Mouse (Mus musculus): ENCODE data around the gene Lin7a. TPM values are rescaled to one million over a fixed set of nuclear protein-coding genes. Genes with fewer than 3 reads are reported as not detected.

Lin7a gene
- polyA plus RNA-seq (2015; fragmentation: Nextera tagmentation; extraction: Ambion mirVana), result 3.0 and 3.9 TPM in 2 replicates

GRCm38 (mm10) chr10:107271321-107272130 is at the start of gene Lin7a:
TSS of gene Lin7a (plus strand) at chr10:107271686.
- no peaks in the 10 kb centered on the region for H3K9me3 ChIP-seq (ENCODE audit: control insufficient read depth, low read length)
- peak within 1 kb of the TSS; percentile 70 for H3K9ac ChIP-seq (ENCODE audit: low read depth, low read length)
- H3K4me3 ChIP-seq (ENCODE audit: low read length), result peak within 1 kb of the TSS; percentile 64
- H3K27ac ChIP-seq (ENCODE audit: low read length), result no peak within 1 kb of the TSS
- H3K36me3 ChIP-seq (ENCODE audit: control insufficient read depth, insufficient read depth, low read length), result no peaks in the 10 kb centered on the region
- peak within 1 kb of the TSS; percentile 88 for H3K4me2 ChIP-seq (ENCODE audit: low read depth, low read length)
- 3% methylated on average over 37 of the region's 38 CpGs for WGBS
- peaks cover 4% of the 10 kb centered on the region; the same call in 1 of the 2 replicates for H3K4me1 ChIP-seq (ENCODE audit: control insufficient read depth, insufficient read depth, low read length)
- peak; percentile 72 for ATAC-seq
- peaks cover 2% of the 10 kb centered on the region; the same call in 1 of the 2 replicates for H3K27me3 ChIP-seq (replicated peaks; ENCODE audit: control insufficient read depth, insufficient read depth, low read length)

GRCm38 (mm10) chr10:107221726-107222125 is 49.8 kb upstream of the Lin7a start:
- no peak overlapping the region for H3K4me3 ChIP-seq (ENCODE audit: low read length)
- H3K9ac ChIP-seq (ENCODE audit: low read depth, low read length), result no peak overlapping the region
- no peak overlapping the region for H3K4me2 ChIP-seq (ENCODE audit: low read depth, low read length)
- ATAC-seq, result no peak
- no peaks in the 10 kb centered on the region for H3K9me3 ChIP-seq (ENCODE audit: control insufficient read depth, low read length)
- no peaks in the 10 kb centered on the region for H3K4me1 ChIP-seq (ENCODE audit: control insufficient read depth, insufficient read depth, low read length)
- H3K36me3 ChIP-seq (ENCODE audit: control insufficient read depth, insufficient read depth, low read length), result no peaks in the 10 kb centered on the region
- 92% methylated on average over 2 of the region's 2 CpGs for WGBS
- H3K27me3 ChIP-seq (replicated peaks; ENCODE audit: control insufficient read depth, insufficient read depth, low read length), result no peaks in the 10 kb centered on the region
- H3K27ac ChIP-seq (ENCODE audit: low read length), result no peak overlapping the region

GRCm38 (mm10) chr10:107222406-107223185 is 48.9 kb upstream of the Lin7a start:
- 76% methylated on average over 8 of the region's 8 CpGs for WGBS
- no peak overlapping the region for H3K4me2 ChIP-seq (ENCODE audit: low read depth, low read length)
- H3K4me3 ChIP-seq (ENCODE audit: low read length), result no peak overlapping the region
- no peaks in the 10 kb centered on the region for H3K9me3 ChIP-seq (ENCODE audit: control insufficient read depth, low read length)
- no peaks in the 10 kb centered on the region for H3K36me3 ChIP-seq (ENCODE audit: control insufficient read depth, insufficient read depth, low read length)
- ATAC-seq, result no peak
- H3K27me3 ChIP-seq (replicated peaks; ENCODE audit: control insufficient read depth, insufficient read depth, low read length), result no peaks in the 10 kb centered on the region
- H3K4me1 ChIP-seq (ENCODE audit: control insufficient read depth, insufficient read depth, low read length), result no peaks in the 10 kb centered on the region
- H3K27ac ChIP-seq (ENCODE audit: low read length), result no peak overlapping the region
- H3K9ac ChIP-seq (ENCODE audit: low read depth, low read length), result no peak overlapping the region

- Histone ChIP-seq H3K4me2 (ENCODE audit: low read depth, low read length) (no peak overlapping the region), H3K4me3 (ENCODE audit: low read length) (no peak overlapping the region), H3K27ac (ENCODE audit: low read length) (no peak overlapping the region), H3K27me3 (replicated peaks; ENCODE audit: control insufficient read depth, insufficient read depth, low read length) (no peaks in the 10 kb centered on the region), H3K9ac (ENCODE audit: low read depth, low read length) (no peak overlapping the region), H3K4me1 (ENCODE audit: control insufficient read depth, insufficient read depth, low read length) (no peaks in the 10 kb centered on the region), H3K36me3 (ENCODE audit: control insufficient read depth, insufficient read depth, low read length) (no peaks in the 10 kb centered on the region), H3K9me3 (ENCODE audit: control insufficient read depth, low read length) (no peaks in the 10 kb centered on the region)
- 87% methylated on average over 3 of the region's 3 CpGs for WGBS
- no peak for ATAC-seq
Observed at GRCm38 (mm10) chr10:107223186-107223440, 48.4 kb upstream of the Lin7a start.

GRCm38 (mm10) chr10:107223821-107224220 is 47.7 kb upstream of the Lin7a start:
- no peaks in the 10 kb centered on the region for H3K4me1 ChIP-seq (ENCODE audit: control insufficient read depth, insufficient read depth, low read length)
- no peak for ATAC-seq

GRCm38 (mm10) chr10:107224596-107225330 is 46.7 kb upstream of the Lin7a start:
- Histone ChIP-seq H3K27ac (ENCODE audit: low read length) (no peak overlapping the region), H3K4me1 (ENCODE audit: control insufficient read depth, insufficient read depth, low read length) (no peaks in the 10 kb centered on the region), H3K4me3 (ENCODE audit: low read length) (no peak overlapping the region), H3K9me3 (ENCODE audit: control insufficient read depth, low read length) (no peaks in the 10 kb centered on the region), H3K36me3 (ENCODE audit: control insufficient read depth, insufficient read depth, low read length) (no peaks in the 10 kb centered on the region), H3K27me3 (replicated peaks; ENCODE audit: control insufficient read depth, insufficient read depth, low read length) (no peaks in the 10 kb centered on the region), H3K9ac (ENCODE audit: low read depth, low read length) (no peak overlapping the region), H3K4me2 (ENCODE audit: low read depth, low read length) (no peak overlapping the region)
- no peak for ATAC-seq
- 91% methylated on average over 6 of the region's 6 CpGs for WGBS

More at GRCm38 (mm10) chr10:107223821-107224220, 47.7 kb upstream of the Lin7a start:
- 86% methylated on average over 3 of the region's 3 CpGs for WGBS
- no peaks in the 10 kb centered on the region for H3K36me3 ChIP-seq (ENCODE audit: control insufficient read depth, insufficient read depth, low read length)
- no peaks in the 10 kb centered on the region for H3K9me3 ChIP-seq (ENCODE audit: control insufficient read depth, low read length)
- no peak overlapping the region for H3K27ac ChIP-seq (ENCODE audit: low read length)
- no peaks in the 10 kb centered on the region for H3K27me3 ChIP-seq (replicated peaks; ENCODE audit: control insufficient read depth, insufficient read depth, low read length)
- H3K4me2 ChIP-seq (ENCODE audit: low read depth, low read length), result no peak overlapping the region
- no peak overlapping the region for H3K4me3 ChIP-seq (ENCODE audit: low read length)
- H3K9ac ChIP-seq (ENCODE audit: low read depth, low read length), result no peak overlapping the region

- Histone ChIP-seq H3K4me2 (ENCODE audit: low read depth, low read length) (no peak overlapping the region), H3K36me3 (ENCODE audit: control insufficient read depth, insufficient read depth, low read length) (no peaks in the 10 kb centered on the region), H3K4me3 (ENCODE audit: low read length) (no peak overlapping the region), H3K27ac (ENCODE audit: low read length) (no peak overlapping the region), H3K27me3 (replicated peaks; ENCODE audit: control insufficient read depth, insufficient read depth, low read length) (no peaks in the 10 kb centered on the region), H3K4me1 (ENCODE audit: control insufficient read depth, insufficient read depth, low read length) (no peaks in the 10 kb centered on the region), H3K9ac (ENCODE audit: low read depth, low read length) (no peak overlapping the region), H3K9me3 (ENCODE audit: control insufficient read depth, low read length) (no peaks in the 10 kb centered on the region)
- ATAC-seq, result no peak
- WGBS, result 73% methylated on average over 4 of the region's 4 CpGs
Observed at GRCm38 (mm10) chr10:107225331-107225835, 46.1 kb upstream of the Lin7a start.

GRCm38 (mm10) chr10:107225871-107226270 is 45.6 kb upstream of the Lin7a start:
- H3K4me1 ChIP-seq (ENCODE audit: control insufficient read depth, insufficient read depth, low read length), result no peaks in the 10 kb centered on the region

GRCm38 (mm10) chr10:107227901-107228300 is 43.6 kb upstream of the Lin7a start:
- no peak overlapping the region for H3K9ac ChIP-seq (ENCODE audit: low read depth, low read length)
- no peaks in the 10 kb centered on the region for H3K9me3 ChIP-seq (ENCODE audit: control insufficient read depth, low read length)
- 91% methylated on average over 1 of the region's 1 CpGs for WGBS
- no peak overlapping the region for H3K4me3 ChIP-seq (ENCODE audit: low read length)
- no peak for ATAC-seq
- no peaks in the 10 kb centered on the region for H3K36me3 ChIP-seq (ENCODE audit: control insufficient read depth, insufficient read depth, low read length)
- H3K4me1 ChIP-seq (ENCODE audit: control insufficient read depth, insufficient read depth, low read length), result no peaks in the 10 kb centered on the region
- H3K4me2 ChIP-seq (ENCODE audit: low read depth, low read length), result no peak overlapping the region
- H3K27ac ChIP-seq (ENCODE audit: low read length), result no peak overlapping the region
- no peaks in the 10 kb centered on the region for H3K27me3 ChIP-seq (replicated peaks; ENCODE audit: control insufficient read depth, insufficient read depth, low read length)

More at GRCm38 (mm10) chr10:107225871-107226270, 45.6 kb upstream of the Lin7a start:
- Histone ChIP-seq H3K36me3 (ENCODE audit: control insufficient read depth, insufficient read depth, low read length) (no peaks in the 10 kb centered on the region), H3K27ac (ENCODE audit: low read length) (no peak overlapping the region), H3K9me3 (ENCODE audit: control insufficient read depth, low read length) (no peaks in the 10 kb centered on the region), H3K9ac (ENCODE audit: low read depth, low read length) (no peak overlapping the region), H3K4me3 (ENCODE audit: low read length) (no peak overlapping the region), H3K27me3 (replicated peaks; ENCODE audit: control insufficient read depth, insufficient read depth, low read length) (no peaks in the 10 kb centered on the region), H3K4me2 (ENCODE audit: low read depth, low read length) (no peak overlapping the region)
- ATAC-seq, result no peak
- WGBS, result 81% methylated on average over 4 of the region's 4 CpGs
